Mouse (Mus musculus): Measurements from ENCODE around the gene Chst11. TPM values are rescaled to one million over a fixed set of nuclear protein-coding genes. Genes with fewer than 3 reads are reported as not detected.

Gene Chst11
- total and polyA plus RNA-seq, 3 experiments, result 3.1 to 10.6 TPM; not detected in 1

GRCm38 (mm10) chr10:83143049-83143448 is 157.8 kb downstream of the Chst11 start:
- no peak for DNase-seq (ENCODE audit: low read depth, low spot score)
- Histone ChIP-seq H3K9ac (ENCODE audit: control insufficient read depth, low read depth, low read length, poor library complexity, severe bottlenecking) (no peak overlapping the region), H3K4me3 (ENCODE audit: control insufficient read depth in 1 of 2, insufficient read depth in 1 of 2, low read depth in 2 of 2, low read length in 2 of 2) (no peak overlapping the region), H3K27ac (ENCODE audit: control insufficient read depth, low read depth, low read length) (no peak overlapping the region), H3K9me3 (replicated peaks; ENCODE audit: insufficient read depth, low read length) (no peaks in the 10 kb centered on the region), H3K36me3 (ENCODE audit: control insufficient read depth in 1 of 2, insufficient read depth in 2 of 2, low read length in 2 of 2) (no peaks in the 10 kb centered on the region), H3K27me3 (ENCODE audit: control insufficient read depth in 1 of 2, insufficient read depth in 2 of 2, low read length in 2 of 2) (no peaks in the 10 kb centered on the region), H3K79me2 (ENCODE audit: control insufficient read depth, insufficient read depth, low read length, poor library complexity) (no peaks in the 10 kb centered on the region), H3K4me1 (ENCODE audit: control insufficient read depth in 1 of 2, insufficient read depth in 2 of 2, low read length in 2 of 2) (no peaks in the 10 kb centered on the region)
- TF ChIP-seq RAD21 (IDR thresholded peaks at IDR 0.05; ENCODE audit: low read depth, low read length), result no peak
- no peak for TF ChIP-seq RCOR1 (IDR thresholded peaks at IDR 0.05; ENCODE audit: low read depth, low read length)
- no peak for TF ChIP-seq CTCF (IDR thresholded peaks at IDR 0.05 in 2 of 3, conservative IDR thresholded peaks at IDR 0.05 in 1 of 3; ENCODE audit: control insufficient read depth in 1 of 3, insufficient read depth in 1 of 3, low read depth in 2 of 3, low read length in 3 of 3, poor library complexity in 1 of 3, severe bottlenecking in 1 of 3)
- no peak for TF ChIP-seq ETS1 (IDR thresholded peaks at IDR 0.05; ENCODE audit: low read depth, low read length)
- TF ChIP-seq ZKSCAN1 (IDR thresholded peaks at IDR 0.05; ENCODE audit: low read depth, low read length), result no peak
- no peak for TF ChIP-seq E2F4 (IDR thresholded peaks at IDR 0.05; ENCODE audit: borderline replicate concordance, low read depth, low read length)
- no peak for TF ChIP-seq ELF1 (IDR thresholded peaks at IDR 0.05; ENCODE audit: low read depth, low read length)
- TF ChIP-seq MXI1 (IDR thresholded peaks at IDR 0.05; ENCODE audit: low read depth, low read length), result no peak
- TF ChIP-seq POLR2AphosphoS5 (IDR thresholded peaks at IDR 0.05; ENCODE audit: borderline replicate concordance, low read depth, low read length), result no peak
- no peak for TF ChIP-seq NELFE (IDR thresholded peaks at IDR 0.05; ENCODE audit: low read depth, low read length)
- TF ChIP-seq GATA1 (IDR thresholded peaks at IDR 0.05; ENCODE audit: low read depth, low read length), result no peak
- TF ChIP-seq POLR2A (IDR thresholded peaks at IDR 0.05; ENCODE audit: control insufficient read depth in 1 of 2, insufficient read depth in 1 of 2, low read depth in 1 of 2, low read length in 2 of 2, poor library complexity in 1 of 2), result no peak

- no peak for DNase-seq (ENCODE audit: low read depth, low spot score)
- Histone ChIP-seq H3K27ac (ENCODE audit: control insufficient read depth, low read depth, low read length) (no peak overlapping the region), H3K27me3 (ENCODE audit: control insufficient read depth in 1 of 2, insufficient read depth in 2 of 2, low read length in 2 of 2) (no peaks in the 10 kb centered on the region), H3K4me3 (ENCODE audit: control insufficient read depth in 1 of 2, insufficient read depth in 1 of 2, low read depth in 2 of 2, low read length in 2 of 2) (no peak overlapping the region), H3K79me2 (ENCODE audit: control insufficient read depth, insufficient read depth, low read length, poor library complexity) (no peaks in the 10 kb centered on the region), H3K9ac (ENCODE audit: control insufficient read depth, low read depth, low read length, poor library complexity, severe bottlenecking) (no peak overlapping the region), H3K36me3 (ENCODE audit: control insufficient read depth in 1 of 2, insufficient read depth in 2 of 2, low read length in 2 of 2) (no peaks in the 10 kb centered on the region), H3K4me1 (ENCODE audit: control insufficient read depth in 1 of 2, insufficient read depth in 2 of 2, low read length in 2 of 2) (no peaks in the 10 kb centered on the region), H3K9me3 (replicated peaks; ENCODE audit: insufficient read depth, low read length) (no peaks in the 10 kb centered on the region)
- no peak for TF ChIP-seq SIN3A (IDR thresholded peaks at IDR 0.05; ENCODE audit: low read length)
- no peak for TF ChIP-seq MYB (IDR thresholded peaks at IDR 0.05; ENCODE audit: low read depth, low read length)
- TF ChIP-seq POLR2AphosphoS2 (IDR thresholded peaks at IDR 0.05; ENCODE audit: low read length), result no peak
- no peak for TF ChIP-seq MAX (IDR thresholded peaks at IDR 0.05; ENCODE audit: low read length)
- TF ChIP-seq E2F4 (IDR thresholded peaks at IDR 0.05; ENCODE audit: borderline replicate concordance, low read depth, low read length), result no peak
- TF ChIP-seq GABPA (IDR thresholded peaks at IDR 0.05; ENCODE audit: low read depth, low read length), result no peak
- no peak for TF ChIP-seq RCOR1 (IDR thresholded peaks at IDR 0.05; ENCODE audit: low read depth, low read length)
- TF ChIP-seq ZNF384 (IDR thresholded peaks at IDR 0.05; ENCODE audit: low read depth, low read length), result no peak
- no peak for TF ChIP-seq USF2 (IDR thresholded peaks at IDR 0.05; ENCODE audit: borderline replicate concordance in 1 of 2, insufficient read depth in 1 of 2, low read depth in 1 of 2, low read length in 2 of 2)
- no peak for TF ChIP-seq MXI1 (IDR thresholded peaks at IDR 0.05; ENCODE audit: low read depth, low read length)
- TF ChIP-seq KAT2A (conservative IDR thresholded peaks at IDR 0.05; ENCODE audit: low read depth, low read length), result no peak
- TF ChIP-seq CHD2 (IDR thresholded peaks at IDR 0.05; ENCODE audit: low read length), result no peak
- TF ChIP-seq GATA1 (IDR thresholded peaks at IDR 0.05; ENCODE audit: low read depth, low read length), result no peak
- no peak for TF ChIP-seq ZKSCAN1 (IDR thresholded peaks at IDR 0.05; ENCODE audit: low read depth, low read length)
- TF ChIP-seq TAL1 (IDR thresholded peaks at IDR 0.05; ENCODE audit: low read length), result no peak
- TF ChIP-seq EP300 (IDR thresholded peaks at IDR 0.05; ENCODE audit: low read depth in 1 of 2, low read length in 2 of 2), result no peak
- no peak for TF ChIP-seq TCF12 (IDR thresholded peaks at IDR 0.05; ENCODE audit: low read depth, low read length)
Measured at GRCm38 (mm10) chr10:83145836-83146235, 160.5 kb downstream of the Chst11 start.
